Mouse (Mus musculus) frontal cortex, adult (tissue): Measurements from ENCODE around the gene Dmc1.

Experiments used
- ATAC-seq: cut with Nextera tagmentation; 2 replicates; pipeline ENCODE4 v1.9.2; 2017; ENCODE audit warnings: mild to moderate bottlenecking, moderate library complexity, mixed read lengths; ENCODE audit not compliant: low TSS enrichment

Gene Dmc1

GRCm38 (mm10) chr15:79516171-79517096 is 88.5 kb downstream of the Dmc1 start, which contains the start of gene Kdelr3:
Gene Kdelr3, plus strand, starts transcription at chr15:79516411.
- peak; percentile 26 for ATAC-seq

DNA sequence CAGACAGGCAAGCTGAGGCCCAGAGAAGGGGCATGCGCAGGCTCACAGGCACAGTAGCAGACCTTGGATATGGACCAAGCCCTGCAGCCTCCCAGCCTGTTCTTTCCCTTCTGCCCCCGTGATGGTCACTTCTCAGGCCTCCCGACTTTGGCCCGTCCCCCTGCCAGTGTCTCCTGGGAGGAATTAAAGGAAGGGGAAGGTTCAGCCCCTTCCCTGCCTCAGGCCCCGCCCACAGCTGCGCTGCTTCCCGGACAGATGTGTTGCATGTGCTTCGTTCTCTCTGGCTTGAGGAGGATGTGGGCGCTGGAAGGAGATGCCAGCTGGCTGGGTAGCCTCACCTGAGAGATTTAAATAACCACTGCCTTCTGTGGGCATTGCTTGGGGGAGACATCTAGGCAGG is 91.0 kb downstream of the Dmc1 start:
- no peak for ATAC-seq

DNA sequence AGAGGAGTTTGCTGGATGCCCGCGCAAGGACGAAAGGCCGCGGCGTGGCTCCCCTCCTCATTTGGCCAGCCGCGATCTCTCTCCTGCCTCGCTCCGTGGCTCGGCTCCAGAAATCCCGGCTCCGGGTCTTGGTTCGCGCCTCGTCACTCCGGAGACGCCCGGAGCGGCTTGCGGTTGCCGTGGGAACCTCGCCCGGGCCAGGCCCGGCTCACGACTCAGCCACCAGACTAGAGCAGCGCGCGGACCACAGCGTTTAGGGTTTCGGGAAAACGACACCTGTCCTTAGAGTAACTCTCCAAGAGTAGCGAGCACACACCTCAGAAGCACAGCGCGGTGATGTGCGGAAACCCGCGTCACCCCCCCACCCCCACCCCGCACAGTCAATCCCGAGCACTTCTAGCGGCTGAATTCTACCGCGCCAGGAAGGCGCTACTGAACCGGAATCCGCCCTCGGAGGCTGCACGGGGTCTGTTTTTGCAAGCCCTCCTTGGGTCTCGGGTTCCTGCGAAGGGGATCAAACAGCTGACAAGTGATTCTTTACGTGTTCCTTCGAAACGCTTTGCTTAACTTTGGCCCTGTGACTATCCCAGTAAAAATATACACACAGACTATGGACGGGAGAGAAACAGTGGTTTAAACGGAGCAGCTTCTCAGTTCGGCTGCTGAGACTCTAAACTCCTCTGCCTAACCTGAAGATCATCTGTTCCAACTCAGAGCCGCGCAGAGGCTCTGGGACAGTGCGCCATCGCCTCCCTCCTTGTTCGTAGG is 93.2 kb downstream of the Dmc1 start:
- peak; percentile 59; the same call in 1 of the 2 replicates for ATAC-seq
